Mouse (Mus musculus): ENCODE data around the gene Gk. TPM values are rescaled to one million over a fixed set of nuclear protein-coding genes. Genes with fewer than 3 reads are reported as not detected.

Gene Gk
- total RNA-seq, 2 experiments from 2014 or later: 24.3 to 25.9 TPM

Other genes starting within 250 kb of the Gk start
- 10 to 100 TPM; 15.0 to 17.1 TPM for gene Tab3, start 202.8 kb downstream of the Gk start, total RNA-seq (2021)
- gene 5430427O19Rik, start 93.5 kb upstream of the Gk start, total RNA-seq (2021): under 1 TPM; 0.09 to 0.11 TPM